Mouse (Mus musculus) cerebellum, adult 9-11 months (tissue): ENCODE results near the gene Fzd2.
"Not testable (repeated sequence)": the region's sequence is repeated elsewhere in the genome, so short reads cannot be mapped to it uniquely, and the experiment has no call there.

Experiments used
- DNase-seq: peaks from one replicate; pipeline ENCODE4 v3.0.0; 2022

Fzd2 gene

DNA sequence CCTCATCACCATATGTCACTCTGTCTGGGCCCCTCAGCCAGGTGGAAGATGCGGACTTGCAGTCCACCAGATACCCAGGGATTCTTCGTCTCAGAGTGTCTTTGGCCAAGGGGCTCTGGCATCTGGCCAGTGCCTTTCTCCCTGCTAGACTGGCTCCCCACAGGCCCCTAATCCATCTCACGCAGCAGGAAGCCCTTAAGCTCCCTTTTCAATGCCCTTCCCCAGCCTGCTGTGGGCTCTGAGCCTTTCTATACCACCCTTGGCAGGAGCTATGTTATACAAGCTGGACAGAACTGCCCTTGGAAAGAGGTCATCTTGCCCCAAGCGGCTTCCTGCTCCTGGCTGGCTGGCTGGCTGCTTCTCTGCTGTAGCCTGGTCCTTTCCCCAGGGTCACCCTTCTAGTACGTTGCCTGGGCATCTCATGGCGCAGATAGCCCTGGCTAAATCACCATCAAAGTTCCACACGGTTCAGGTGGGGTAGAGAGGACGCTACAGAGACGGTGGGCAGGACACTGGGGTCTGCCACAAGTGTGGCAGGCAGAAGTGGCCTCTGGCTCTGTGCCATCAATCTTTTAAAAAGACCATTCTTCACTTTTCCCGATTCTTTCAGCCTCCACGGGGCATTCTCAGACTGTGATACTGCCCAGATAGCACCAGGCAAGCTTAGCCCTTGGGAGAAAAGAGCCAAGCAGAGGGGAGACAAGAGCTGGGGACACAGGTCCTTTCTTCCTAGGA lies 22.7 kb upstream of the Fzd2 start:
- peak; percentile 26 for DNase-seq

DNA sequence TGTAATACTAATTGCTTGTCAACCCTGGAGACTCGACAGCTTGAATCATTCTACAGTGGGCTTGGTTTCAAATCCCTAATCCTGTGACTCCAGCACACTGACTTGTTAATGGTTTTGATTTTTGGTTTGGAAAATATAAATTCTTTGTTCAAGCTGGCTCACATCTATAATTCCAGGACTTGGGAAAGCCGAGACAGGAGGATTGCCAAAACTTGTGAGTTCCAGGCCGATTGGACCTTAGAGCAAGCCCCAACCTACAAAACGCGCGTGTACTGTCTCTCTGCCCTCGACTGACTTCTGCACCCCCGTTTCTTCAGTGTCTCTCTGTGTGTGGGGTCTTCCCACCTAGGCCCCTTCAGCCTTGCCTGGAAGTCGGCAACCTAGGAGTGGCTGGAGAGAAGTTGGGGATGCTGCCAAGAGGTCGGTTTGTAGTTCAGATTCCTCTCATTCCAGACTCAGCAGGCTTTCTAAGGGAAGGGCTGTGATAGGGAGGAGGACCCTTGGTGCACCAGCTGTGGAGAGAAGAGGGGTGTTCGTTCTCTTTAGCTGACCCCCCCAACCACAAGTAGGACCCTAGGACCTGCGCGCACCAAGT lies 22.1 kb upstream of the Fzd2 start:
- no peak for DNase-seq

DNA sequence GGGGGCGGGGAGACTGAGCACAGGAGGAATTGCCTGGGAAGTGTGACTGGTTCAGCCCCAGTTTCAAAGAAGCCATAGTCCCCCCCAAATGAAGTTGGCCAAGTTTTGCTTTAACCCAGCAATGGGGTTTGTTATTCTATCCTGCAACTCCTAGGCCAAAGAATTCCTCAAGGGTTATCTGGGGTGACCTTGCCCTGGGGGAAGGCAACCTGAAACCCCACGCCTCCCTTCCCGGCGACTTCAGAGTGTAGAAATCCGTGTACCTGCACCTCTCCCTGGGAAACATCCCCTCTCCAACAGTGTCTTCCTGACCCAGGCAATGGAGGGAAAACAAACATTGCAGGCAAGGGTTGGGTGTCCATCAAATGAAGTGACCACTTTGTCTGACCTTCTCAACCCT lies 21.5 kb upstream of the Fzd2 start:
- DNase-seq, result no peak

DNA sequence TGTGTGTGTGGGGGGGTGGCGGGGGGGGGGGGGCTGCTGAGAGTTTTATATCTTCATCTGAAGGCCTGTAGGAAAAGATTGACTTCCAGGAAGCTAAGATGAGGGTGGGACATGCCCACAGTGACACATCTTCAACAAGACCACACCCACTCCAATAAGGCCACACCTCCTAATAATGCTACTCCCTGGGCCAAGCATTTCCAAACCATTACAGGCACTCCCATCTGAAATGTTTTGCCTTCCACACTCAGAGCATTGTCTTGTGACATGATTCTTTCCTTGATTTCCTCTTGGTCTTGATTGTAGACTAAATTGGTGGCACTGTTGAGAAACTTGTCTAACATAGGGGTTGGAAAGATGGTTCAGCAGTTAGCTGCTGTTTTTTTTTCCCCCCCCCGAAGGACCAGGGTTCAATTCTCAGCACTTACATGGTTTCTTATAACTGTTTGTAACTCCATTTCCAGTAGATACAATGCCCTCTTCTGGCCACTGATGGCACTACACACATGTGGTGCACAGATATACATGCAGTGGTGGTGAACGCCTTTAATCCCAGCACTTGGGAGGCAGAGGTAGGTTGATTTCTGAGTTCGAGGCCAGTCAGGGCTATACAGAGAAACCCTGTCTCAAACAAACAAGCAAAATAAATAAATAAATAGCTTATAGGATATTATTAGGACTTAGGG lies 17.6 kb upstream of the Fzd2 start:
- no peak for DNase-seq

DNA sequence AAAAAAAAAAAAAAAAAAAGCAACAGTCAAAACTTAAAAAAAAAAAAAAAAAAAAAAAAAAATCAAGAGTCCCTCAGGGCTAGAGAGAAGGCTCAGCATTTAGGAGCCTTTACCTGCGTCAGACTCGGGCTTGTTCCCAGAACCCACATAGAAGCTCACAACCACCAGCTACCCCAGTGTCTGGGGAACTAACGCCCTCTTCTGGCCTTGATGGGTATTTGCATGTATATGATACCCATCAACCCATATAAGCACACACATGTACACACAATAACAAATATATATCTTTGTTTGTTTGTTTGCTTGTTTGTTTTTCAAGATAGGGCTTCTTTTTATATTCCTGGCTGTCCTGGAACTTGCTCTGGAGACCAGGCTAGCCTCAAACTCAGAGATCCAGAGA lies 16.6 kb upstream of the Fzd2 start:
- DNase-seq, result no peak

DNA sequence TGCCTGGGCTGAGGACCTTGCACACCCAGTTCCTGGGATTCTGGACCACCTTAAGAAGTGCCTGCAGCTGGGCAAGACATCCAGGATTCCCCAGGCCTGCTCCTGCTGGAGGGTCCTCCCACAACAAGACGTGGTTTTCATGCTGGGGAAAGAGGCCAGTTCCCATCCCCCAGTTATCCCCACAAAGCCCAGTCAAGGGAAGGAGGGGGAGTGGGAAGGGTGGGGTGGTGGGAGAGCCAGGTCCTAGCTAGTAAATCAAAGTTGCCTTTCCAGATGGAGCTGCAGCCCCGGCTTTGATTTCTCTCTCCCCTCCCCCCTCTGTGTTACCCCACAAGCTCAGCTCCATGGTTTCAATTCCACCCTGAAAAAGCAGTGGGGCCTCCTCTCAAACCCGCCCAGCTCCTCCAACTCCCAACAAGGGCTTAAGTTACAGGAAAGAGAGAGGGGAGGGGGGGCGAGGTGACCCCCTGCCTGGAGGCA lies 8.8 kb upstream of the Fzd2 start:
- no peak for DNase-seq

DNA sequence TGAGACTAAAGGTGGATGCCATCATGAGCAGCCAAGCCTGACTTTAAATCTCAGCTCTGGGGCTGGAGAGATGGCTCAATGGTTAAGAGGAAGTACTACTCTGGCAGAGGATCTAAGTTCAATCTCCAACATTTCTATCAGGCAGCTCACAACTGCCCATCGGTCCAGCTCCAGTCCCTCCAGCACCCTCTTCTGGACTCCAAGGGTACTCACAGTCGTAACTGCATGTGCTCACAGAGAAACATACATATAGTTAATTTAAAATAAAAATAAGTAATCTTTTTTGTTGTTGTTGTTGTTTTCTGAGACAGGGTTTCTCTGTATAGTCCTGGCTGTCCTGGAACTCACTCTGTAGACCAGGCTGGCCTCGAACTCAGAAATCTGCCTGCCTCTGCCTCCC lies 4.3 kb upstream of the Fzd2 start:
- no peak for DNase-seq

DNA sequence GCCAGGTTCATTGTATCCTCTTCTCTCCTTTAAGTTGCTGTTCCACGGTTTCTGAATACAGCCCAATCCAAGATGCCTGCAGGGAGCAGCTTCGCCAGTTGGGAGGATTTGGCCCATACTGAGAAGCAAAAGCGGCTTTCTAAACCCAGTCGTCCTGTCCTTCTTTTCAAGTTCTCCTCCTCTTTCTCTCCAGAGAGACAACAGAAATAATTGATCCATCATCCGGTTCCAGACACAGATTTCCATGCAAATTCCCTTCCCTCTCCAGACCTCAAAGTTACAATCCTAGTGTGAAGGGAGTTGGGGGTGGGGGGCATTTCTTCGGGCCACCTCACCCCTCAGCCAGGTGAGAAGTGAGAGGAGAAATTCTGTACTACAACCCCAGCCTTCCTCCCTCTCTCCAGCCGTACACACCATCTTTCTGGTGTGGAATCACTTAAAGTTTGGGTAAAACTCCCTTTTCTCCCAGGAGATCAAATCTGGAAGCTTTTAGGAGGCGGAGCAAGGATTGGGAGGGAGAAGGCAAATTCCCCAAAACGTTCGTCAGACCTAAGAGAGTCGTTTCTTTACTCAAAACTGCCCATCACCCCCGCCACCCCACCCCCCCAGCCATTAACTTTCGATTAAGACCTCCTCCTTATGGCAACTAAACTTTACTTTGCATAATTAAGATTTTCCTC lies 1.2 kb upstream of the Fzd2 start:
- DNase-seq, result no peak

DNA sequence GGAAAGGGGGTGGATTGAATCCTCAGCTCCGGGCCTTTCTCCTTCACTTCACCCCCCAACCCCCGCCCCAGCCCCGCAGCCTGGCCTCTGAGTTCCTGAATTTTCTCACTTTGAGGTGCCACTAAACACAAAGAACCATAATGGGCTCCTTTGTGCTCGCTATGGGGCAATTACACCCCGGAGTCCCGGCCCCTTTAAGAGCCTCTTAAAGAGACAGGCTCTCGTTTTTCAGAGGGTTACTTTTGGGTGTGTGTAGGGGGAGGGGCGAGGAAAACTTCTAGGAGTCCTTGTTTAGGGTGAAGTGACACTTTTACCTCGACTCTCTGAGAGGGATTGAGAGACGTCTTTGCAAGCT lies 723 bp upstream of the Fzd2 start:
- no peak for DNase-seq

DNA sequence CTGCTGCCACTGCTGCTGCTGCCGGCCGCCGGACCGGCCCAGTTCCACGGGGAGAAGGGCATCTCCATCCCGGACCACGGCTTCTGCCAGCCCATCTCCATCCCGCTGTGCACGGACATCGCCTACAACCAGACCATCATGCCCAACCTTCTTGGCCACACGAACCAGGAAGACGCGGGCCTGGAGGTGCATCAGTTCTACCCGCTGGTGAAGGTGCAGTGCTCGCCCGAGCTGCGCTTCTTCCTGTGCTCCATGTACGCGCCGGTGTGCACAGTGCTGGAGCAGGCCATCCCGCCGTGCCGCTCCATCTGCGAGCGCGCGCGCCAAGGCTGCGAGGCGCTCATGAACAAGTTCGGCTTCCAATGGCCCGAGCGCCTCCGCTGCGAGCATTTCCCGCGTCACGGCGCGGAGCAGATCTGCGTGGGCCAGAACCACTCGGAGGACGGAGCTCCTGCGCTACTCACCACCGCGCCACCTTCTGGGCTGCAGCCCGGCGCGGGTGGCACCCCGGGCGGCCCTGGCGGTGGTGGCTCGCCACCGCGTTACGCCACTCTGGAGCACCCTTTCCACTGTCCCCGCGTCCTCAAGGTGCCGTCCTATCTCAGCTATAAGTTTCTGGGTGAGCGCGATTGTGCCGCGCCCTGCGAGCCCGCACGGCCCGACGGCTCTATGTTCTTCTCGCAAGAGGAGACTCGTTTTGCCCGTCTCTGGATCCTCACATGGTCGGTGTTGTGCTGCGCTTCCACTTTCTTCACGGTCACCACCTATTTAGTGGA lies 769 bp downstream of the Fzd2 start:
- DNase-seq, result no peak

DNA sequence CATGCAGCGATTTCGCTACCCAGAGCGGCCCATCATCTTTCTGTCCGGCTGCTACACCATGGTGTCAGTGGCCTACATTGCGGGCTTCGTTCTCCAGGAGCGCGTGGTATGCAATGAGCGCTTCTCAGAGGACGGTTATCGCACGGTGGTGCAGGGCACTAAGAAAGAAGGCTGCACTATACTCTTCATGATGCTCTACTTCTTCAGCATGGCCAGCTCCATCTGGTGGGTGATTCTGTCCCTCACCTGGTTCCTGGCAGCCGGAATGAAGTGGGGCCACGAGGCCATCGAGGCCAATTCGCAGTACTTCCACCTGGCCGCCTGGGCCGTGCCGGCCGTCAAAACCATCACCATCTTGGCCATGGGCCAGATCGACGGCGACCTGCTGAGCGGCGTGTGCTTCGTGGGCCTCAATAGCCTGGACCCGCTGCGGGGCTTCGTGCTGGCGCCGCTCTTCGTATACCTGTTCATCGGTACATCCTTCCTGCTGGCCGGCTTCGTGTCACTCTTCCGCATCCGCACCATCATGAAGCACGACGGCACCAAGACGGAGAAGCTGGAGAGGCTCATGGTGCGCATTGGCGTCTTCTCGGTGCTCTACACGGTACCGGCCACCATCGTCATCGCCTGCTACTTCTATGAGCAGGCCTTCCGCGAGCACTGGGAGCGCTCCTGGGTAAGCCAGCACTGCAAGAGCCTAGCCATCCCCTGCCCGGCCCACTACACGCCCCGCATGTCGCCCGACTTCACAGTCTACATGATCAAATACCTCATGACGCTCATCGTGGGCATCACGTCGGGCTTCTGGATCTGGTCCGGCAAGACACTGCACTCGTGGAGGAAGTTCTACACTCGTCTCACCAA lies 1.6 kb downstream of the Fzd2 start:
- DNase-seq, result no peak

DNA sequence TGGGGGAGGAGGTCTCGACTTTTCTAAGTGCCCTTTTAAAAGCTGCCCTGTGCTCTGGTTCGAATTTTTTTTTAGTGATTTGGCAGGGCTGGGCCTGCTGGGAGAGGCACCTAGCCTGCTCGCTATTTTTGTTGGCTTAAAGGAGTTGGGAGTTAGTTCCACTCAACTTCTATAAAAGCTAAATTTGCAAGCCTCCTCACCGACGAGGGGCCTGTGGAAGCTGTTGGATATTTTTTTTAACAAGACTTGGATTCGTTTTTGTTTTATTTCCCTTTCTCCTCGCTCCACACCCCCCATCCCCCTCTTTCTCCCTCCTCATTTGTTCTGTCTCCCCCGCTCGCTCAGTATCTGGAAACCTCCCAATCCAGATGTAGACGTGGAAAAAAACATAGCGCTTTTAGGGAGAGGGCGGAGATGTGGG lies 2.6 kb downstream of the Fzd2 start:
- no peak for DNase-seq

DNA sequence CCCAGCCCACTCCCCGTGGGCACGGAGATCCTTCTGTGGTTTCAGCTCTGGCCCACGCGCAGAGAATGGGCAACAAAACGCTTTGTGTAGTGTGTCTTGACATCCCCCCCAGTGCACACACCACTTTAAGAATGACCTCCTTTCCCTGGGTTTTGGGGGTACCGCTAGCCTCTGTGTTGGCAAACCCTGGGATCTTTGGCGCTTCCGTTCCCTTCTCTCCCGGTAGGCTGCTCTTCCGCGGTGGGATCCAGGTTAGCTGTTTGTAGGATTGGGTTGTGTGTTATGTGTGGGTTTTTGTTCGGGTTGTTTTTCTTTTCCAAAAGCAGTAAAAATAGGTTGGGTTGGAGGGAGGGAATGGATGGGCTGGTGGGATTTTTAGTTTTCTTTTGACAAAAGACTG lies 3.0 kb downstream of the Fzd2 start:
- not testable (repeated sequence) for DNase-seq

DNA sequence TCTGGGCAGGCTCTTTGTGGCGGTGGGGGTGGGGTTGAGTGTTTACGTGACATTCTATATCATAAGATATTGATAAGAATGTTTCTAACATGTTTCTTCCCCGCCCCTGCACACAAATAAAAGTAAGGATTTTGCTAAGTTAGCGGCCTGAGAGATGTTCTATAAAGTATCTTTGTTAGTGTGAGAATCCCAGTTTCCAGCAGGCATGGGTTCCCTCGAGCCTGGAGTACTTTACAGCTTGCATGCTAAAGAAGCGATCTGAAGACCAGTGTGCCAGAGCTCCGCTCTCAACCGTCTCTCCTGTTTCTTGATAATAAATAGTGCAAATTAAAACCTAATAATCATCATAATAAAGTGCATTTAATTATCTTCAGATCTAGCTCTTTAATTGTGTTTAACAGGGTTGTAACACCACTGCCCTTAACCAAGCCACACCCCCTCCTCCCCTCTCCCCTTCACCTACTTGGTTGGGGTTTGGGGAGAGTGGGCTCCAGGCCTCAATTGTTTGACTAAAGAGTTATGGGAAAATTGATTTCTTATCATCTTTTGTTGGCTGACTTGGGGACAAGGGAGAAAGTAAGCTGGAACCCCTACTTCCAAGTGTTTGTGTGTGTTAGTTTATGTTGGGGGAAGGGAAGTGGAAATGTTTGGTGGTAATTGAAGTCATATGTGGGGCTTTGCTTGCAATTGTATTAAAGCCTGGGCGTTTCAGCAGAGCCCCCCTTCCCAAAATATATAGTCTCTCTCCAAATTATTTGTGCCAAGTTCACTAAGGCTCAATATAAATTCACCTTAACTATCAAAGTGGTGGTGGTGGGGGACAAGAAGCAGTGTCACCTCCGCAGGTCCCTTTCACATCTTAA lies 3.7 kb downstream of the Fzd2 start:
- DNase-seq, result no peak

DNA sequence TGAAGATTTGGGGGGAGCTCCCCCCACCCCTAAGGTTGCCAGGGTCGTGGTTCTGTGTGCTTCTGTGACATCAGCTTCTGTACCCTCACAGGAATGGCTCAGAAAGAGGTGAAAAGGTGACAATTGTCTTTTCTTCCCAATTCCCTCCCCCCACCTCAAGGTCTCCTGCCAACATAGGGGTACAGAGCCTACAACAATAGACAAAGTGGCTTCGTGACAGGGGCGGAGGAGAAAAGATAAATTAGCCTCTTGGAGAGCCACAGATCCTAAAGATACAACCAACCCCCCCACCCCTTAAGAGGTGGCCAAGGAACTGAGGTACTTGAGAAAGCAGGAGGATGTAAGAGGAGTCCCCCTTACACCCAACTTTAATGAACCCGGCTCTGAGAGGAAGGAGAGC lies 4.5 kb downstream of the Fzd2 start:
- DNase-seq, result no peak

DNA sequence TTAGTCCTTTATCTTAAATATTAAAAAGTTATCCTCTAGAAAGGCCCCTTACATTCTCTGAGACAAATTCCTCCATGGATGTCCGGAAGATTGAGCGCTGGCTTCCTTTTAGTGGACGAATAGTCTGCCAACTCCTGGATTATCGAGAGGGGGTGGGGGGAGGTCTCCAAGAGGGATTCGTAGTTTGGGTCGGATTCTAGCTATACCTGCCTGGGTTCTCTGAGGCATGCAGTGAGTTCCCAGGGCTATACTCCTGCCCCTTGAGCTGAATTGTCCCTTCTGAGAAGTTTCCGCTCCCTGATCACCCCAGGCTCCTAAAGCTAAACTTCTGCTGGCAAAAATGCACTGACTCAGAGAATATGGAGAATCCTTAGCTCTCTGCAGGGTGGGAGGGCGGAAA lies 5.3 kb downstream of the Fzd2 start:
- DNase-seq, result no peak

DNA sequence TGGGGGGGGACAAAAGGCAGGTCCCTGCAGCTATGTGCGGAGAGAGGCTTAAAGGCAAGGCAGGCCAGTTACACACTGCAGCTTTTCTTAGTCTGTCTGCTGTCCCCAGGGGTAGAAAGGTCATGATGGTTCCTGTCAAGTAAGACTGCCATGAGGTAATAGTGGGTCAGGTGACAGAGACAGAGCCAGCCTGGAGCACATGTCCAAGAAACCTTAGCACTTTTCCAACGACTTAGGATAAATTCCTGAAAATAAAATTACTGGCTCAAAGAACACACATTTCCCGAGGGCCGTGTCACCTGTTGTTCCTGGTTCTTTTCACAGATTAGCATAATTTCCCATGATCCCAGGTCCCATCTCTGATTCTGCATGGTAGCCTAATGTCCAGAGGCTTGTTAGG lies 6.1 kb downstream of the Fzd2 start:
- DNase-seq, result no peak

DNA sequence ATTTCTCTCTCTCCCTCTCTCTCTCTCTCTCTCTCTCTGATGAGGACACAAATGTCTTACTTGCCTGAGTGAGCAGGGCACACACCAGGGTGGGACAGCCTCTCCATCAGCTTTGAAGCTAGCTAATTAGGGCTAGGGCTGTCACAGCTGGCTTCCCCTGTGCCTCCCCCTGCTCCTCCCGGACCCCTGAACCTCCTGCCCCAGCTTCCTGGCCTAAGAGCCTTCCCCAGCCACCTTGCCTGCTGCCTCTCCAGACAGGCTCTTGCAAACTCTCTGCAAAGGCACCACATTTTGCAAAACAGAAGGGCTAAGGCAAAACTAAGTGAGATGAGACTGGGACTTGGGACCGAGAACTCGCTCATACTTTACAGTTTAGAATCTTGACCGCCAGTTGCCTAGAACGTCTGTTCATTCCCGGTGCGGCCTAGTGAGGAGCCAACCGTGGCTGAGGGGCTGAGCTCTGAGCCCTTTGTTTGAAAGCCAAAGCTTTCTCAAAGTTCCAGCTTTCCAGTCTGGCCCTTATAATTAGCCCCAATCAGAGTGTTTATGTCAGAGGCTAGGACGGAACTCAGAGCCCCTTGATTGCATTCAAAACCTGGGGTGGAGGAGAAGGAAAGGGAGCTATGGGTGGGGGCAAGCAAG lies 6.6 kb downstream of the Fzd2 start:
- no peak for DNase-seq

DNA sequence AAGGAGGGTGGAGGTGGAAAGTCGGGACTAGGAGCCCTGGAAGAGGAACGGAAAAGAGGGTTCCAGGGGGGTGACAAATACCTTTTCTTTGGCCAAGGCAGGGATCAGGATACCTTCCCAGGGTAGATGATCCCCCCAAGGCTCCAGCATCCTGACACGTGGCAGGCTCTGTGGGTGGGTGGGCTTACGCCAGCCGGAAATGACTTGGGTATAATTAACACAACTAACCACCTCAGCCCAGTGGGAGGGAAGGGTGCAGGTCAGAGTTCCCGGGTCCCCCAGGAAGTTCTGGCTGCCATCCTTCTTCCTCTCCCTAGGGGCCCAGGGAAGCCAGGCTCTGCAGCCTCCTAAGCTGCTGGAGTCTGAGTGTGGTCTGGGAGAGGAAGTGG lies 7.1 kb downstream of the Fzd2 start:
- no peak for DNase-seq

DNA sequence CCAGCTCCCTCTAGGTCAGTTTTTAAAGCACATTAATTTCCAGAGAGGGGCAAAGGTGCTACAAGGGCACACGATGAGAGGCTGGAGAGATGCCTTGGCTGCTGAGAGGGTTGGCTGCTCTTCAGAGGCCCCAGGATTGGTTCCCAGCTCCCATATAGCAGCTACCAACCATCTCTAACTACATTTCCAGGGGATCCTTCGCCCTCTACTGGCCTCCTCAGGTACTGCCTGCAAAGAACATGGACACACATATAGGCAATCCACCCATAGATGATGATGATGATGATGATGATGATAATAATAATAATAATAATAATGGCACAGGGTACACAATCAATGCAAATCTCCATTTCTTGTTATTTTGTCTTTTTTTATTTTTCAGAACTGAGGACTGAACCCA lies 15.3 kb downstream of the Fzd2 start:
- no peak for DNase-seq
